Mouse (Mus musculus) liver, adult 2 months (tissue): ENCODE data around the gene Sigirr.

Experiments
- CTCF ChIP-seq: fragments of 200-500 bp; IDR thresholded peaks from 2 replicates; pipeline ENCODE4 v1.5.1; 2011; ENCODE audit warnings: low read depth, low read length, control low read depth
- POLR2A ChIP-seq: fragments of 200-500 bp; IDR thresholded peaks from 2 replicates; pipeline ENCODE4 v1.6.1; 2011; ENCODE audit warnings: low read length, control low read depth; ENCODE audit not compliant: insufficient read depth; ENCODE audit errors: extremely low read depth

- TF ChIP-seq CTCF, result no peak
- TF ChIP-seq POLR2A, result no peak
Measured at GRCm38 (mm10) chr7:141141326-141141725, 41.0 kb upstream of the Sigirr start.
